Mouse (Mus musculus) forebrain, postnatal 0 days (tissue): Measurements from ENCODE around the gene Tuba1a. TPM values are rescaled to one million over a fixed set of nuclear protein-coding genes. Genes with fewer than 3 reads are reported as not detected.
A peak's percentile ranks its signal among the peaks of the same experiment; 100 is the strongest.

Experiments
- ATAC-seq: fragments of 200-750 bp; cut with Nextera tagmentation; 2 replicates; pipeline ENCODE4 v1.8.0; 2017; ENCODE audit warnings: mild to moderate bottlenecking, moderate library complexity
- DNase-seq: peaks from one replicate; pipeline ENCODE4 v3.0.0-alpha.2; 2015
- H3K27ac ChIP-seq: fragments of 300-500 bp; sonication (generic); 2 replicates; pipeline ENCODE4 v1.5.1; 2014; ENCODE audit warnings: low read depth, mild to moderate bottlenecking, antibody characterized with exemption, low read length, moderate library complexity, mixed read lengths
- H3K27me3 ChIP-seq: fragments of 300-500 bp; sonication (generic); 2 replicates; pipeline ENCODE4 v1.6.1; 2014; ENCODE audit warnings: mild to moderate bottlenecking, low read length, mixed read lengths; ENCODE audit not compliant: insufficient read depth
- H3K36me3 ChIP-seq: fragments of 300-500 bp; sonication (generic); 2 replicates; pipeline ENCODE4 v1.6.1; 2014; ENCODE audit warnings: mild to moderate bottlenecking, moderate library complexity; ENCODE audit not compliant: insufficient read depth
- H3K4me1 ChIP-seq: fragments of 300-500 bp; sonication (generic); 2 replicates; pipeline ENCODE4 v1.6.1; 2014; ENCODE audit warnings: antibody characterized with exemption; ENCODE audit not compliant: insufficient read depth
- H3K4me2 ChIP-seq: fragments of 300-500 bp; sonication (generic); 2 replicates; pipeline ENCODE4 v1.6.1; 2014; ENCODE audit warnings: low read depth, mild to moderate bottlenecking, moderate library complexity
- H3K4me3 ChIP-seq: fragments of 300-500 bp; sonication (generic); 2 replicates; pipeline ENCODE4 v1.5.1; 2014; ENCODE audit warnings: low read depth, low read length, mixed read lengths
- H3K9ac ChIP-seq: fragments of 300-500 bp; sonication (generic); 2 replicates; pipeline ENCODE4 v1.6.1; 2014; ENCODE audit warnings: mild to moderate bottlenecking
- H3K9me3 ChIP-seq: fragments of 300-500 bp; sonication (generic); 2 replicates; pipeline ENCODE4 v1.6.1; 2016; ENCODE audit warnings: low read length
- CTCF ChIP-seq: sonication (generic); IDR thresholded peaks from 2 replicates; pipeline ENCODE4 v1.5.1; 2016; ENCODE audit warnings: antibody characterized with exemption, control low read depth, low read depth
- WGBS: fragments of 180-500 bp; shearing (Covaris S2); extraction: QIAGEN DNeasy Blood & Tissue Kit; methylation state at CpG from one replicate; pipeline ENCODE4 v1.1.7; 2014; 5-methylcytosine and 5-hydroxymethylcytosine counted together
- polyA plus RNA-seq: library from polyadenylated mRNA; unstranded; fragments of >200 nt; fragmentation: Nextera tagmentation; extraction: Ambion mirVana; gene quantifications from 2 replicates; pipeline ENCODE4 v1.2.1, GENCODE M21; 2015
- total RNA-seq: library from RNA; depleted of rRNA; stranded (reverse); fragments of >200 nt; gene quantifications from 2 replicates; pipeline ENCODE4 v1.2.3, GENCODE M21; 2014

Tuba1a gene
- total and polyA plus RNA-seq, 2 experiments from 2014 or later: 18,258 to 18,820 TPM

- peaks cover 7% of the 10 kb centered on the region; the same call in 1 of the 2 replicates for H3K4me1 ChIP-seq
- H3K27ac ChIP-seq: no peak overlapping the region
- H3K9ac ChIP-seq: no peak overlapping the region
- H3K4me2 ChIP-seq: no peak overlapping the region
- H3K9me3 ChIP-seq: no peaks in the 10 kb centered on the region
- H3K36me3 ChIP-seq: no peaks in the 10 kb centered on the region
- no peak for TF ChIP-seq CTCF
- H3K27me3 ChIP-seq: no peaks in the 10 kb centered on the region
- WGBS: 90% methylated on average over 3 of the region's 3 CpGs
- no peak for DNase-seq
- no peak for ATAC-seq
- no peak overlapping the region for H3K4me3 ChIP-seq
These were observed 6.0 kb upstream of the Tuba1a start for GRCm38 (mm10) chr15:98959531-98959930.

DNA sequence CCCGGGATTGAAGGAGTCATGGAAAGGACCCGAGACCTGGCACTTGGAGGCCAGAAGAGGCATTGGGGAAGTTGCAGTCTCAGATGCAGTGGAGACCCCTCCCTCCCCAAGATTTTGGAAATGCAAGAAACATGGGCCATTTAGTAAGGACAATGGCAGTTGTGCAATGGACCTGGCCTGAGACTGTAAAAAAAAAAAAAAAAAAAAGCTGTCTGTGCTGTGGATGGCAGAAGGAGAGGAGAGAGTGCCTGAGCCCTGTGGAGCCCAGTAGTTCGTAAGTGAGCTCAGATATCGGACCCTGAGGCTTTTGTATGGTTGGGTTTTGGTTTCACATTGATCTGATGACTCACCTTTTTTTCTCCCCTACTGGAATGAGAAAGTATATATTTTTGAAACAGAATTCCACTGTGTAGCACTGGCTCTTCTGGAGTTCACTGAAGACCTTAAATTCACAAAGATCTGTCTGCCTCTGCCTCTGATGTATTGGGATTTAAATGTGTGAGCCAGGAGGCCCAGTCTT lies 5.5 kb upstream of the Tuba1a start:
- Histone ChIP-seq H3K9ac (no peak overlapping the region), H3K4me2 (no peak overlapping the region), H3K36me3 (no peaks in the 10 kb centered on the region), H3K27ac (no peak overlapping the region), H3K27me3 (no peaks in the 10 kb centered on the region), H3K9me3 (no peaks in the 10 kb centered on the region), H3K4me1 (peaks cover 7% of the 10 kb centered on the region; the same call in 1 of the 2 replicates), H3K4me3 (no peak overlapping the region)
- no peak for TF ChIP-seq CTCF
- ATAC-seq (no peak), DNase-seq (no peak)
- 87% methylated on average over 4 of the region's 4 CpGs for WGBS

DNA sequence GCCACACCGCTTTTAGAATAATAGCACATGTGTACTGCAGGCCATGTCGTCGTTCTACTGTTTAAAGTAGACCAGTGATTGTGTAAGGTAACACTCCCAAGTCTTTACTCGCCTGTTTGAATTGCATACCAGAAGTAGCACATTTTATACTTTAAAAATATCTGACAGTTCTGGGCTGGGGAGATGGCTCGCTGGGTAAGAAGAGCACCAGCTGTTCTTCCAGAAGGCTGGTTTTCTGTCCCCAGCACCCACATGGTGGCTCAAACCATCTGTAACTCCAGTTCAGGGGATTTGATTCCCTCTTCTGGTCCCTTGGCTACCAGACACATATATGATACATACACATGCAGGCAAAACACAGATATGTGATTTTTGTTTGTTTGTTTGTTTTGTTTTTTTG lies 4.0 kb upstream of the Tuba1a start:
- Histone ChIP-seq H3K9me3 (no peaks in the 10 kb centered on the region), H3K27me3 (no peaks in the 10 kb centered on the region), H3K9ac (no peak overlapping the region), H3K27ac (no peak overlapping the region), H3K4me1 (peaks cover 7% of the 10 kb centered on the region; the same call in 1 of the 2 replicates), H3K36me3 (no peaks in the 10 kb centered on the region), H3K4me3 (no peak overlapping the region), H3K4me2 (no peak overlapping the region)
- no peak for DNase-seq
- no peak for ATAC-seq
- WGBS: 74% methylated on average over 5 of the region's 5 CpGs
- TF ChIP-seq CTCF: no peak

- H3K36me3 ChIP-seq: 0 out of 2 replicates have a peak, but pooled peaks cover 1% of the 10 kb centered on the region
- peak overlapping the region; percentile 61 for H3K4me2 ChIP-seq
- H3K9me3 ChIP-seq: no peaks in the 10 kb centered on the region
- no peaks in the 10 kb centered on the region for H3K27me3 ChIP-seq
- 36% methylated on average over 4 of the region's 4 CpGs for WGBS
- peak; percentile 45 for TF ChIP-seq CTCF
- peak overlapping the region; percentile 100 for H3K27ac ChIP-seq
- peaks cover 7% of the 10 kb centered on the region; the same call in 1 of the 2 replicates for H3K4me1 ChIP-seq
- H3K4me3 ChIP-seq: peak overlapping the region; percentile 81; the same call in 1 of the 2 replicates
- H3K9ac ChIP-seq: peak overlapping the region; percentile 100
- ATAC-seq: no peak
- DNase-seq: peak; percentile 39
These were observed 2.5 kb upstream of the Tuba1a start for GRCm38 (mm10) chr15:98956000-98956399.

- 23% methylated on average over 4 of the region's 4 CpGs for WGBS
- Histone ChIP-seq H3K27me3 (no peaks in the 10 kb centered on the region), H3K4me1 (peaks cover 7% of the 10 kb centered on the region; the same call in 1 of the 2 replicates), H3K27ac (peak overlapping the region; percentile 100), H3K4me3 (peak overlapping the region; percentile 81), H3K36me3 (0 out of 2 replicates have a peak, but pooled peaks cover 2% of the 10 kb centered on the region), H3K9ac (peak overlapping the region; percentile 100), H3K9me3 (no peaks in the 10 kb centered on the region), H3K4me2 (peak overlapping the region; percentile 61)
- ATAC-seq (no peak), DNase-seq (peak; percentile 71)
- no peak for TF ChIP-seq CTCF
These were observed 1.8 kb upstream of the Tuba1a start for GRCm38 (mm10) chr15:98955324-98955723.

GRCm38 (mm10) chr15:98954425-98955253 lies 1.1 kb upstream of the Tuba1a start:
- Histone ChIP-seq H3K4me3 (peak overlapping the region; percentile 81), H3K9me3 (no peaks in the 10 kb centered on the region), H3K9ac (peak overlapping the region; percentile 100), H3K27me3 (no peaks in the 10 kb centered on the region), H3K4me1 (peaks cover 7% of the 10 kb centered on the region; the same call in 1 of the 2 replicates), H3K36me3 (0 out of 2 replicates have a peak, but pooled peaks cover 2% of the 10 kb centered on the region), H3K4me2 (peak overlapping the region; percentile 61), H3K27ac (peak overlapping the region; percentile 100)
- 4% methylated on average over 14 of the region's 14 CpGs for WGBS
- DNase-seq (peak; percentile 83), ATAC-seq (peak; percentile 17)
- no peak for TF ChIP-seq CTCF
